Mouse (Mus musculus) c-Kit-positive CD71-positive TER-119-negative erythroid progenitor cells, embryonic 14.5 days (primary cell): ENCODE data around the gene Spast.
"Not testable (repeated sequence)": the region's sequence is repeated elsewhere in the genome, so short reads cannot be mapped to it uniquely, and the experiment has no call there.

Source experiments
- DNase-seq: peaks from one replicate; pipeline ENCODE4 v3.0.0-alpha.2; 2013; ENCODE audit warnings: low read depth

Spast gene

GRCm38 (mm10) chr17:74338937-74339804 lies at the start of gene Spast:
Spast (plus strand) TSS chr17:74338987.
- no peak for DNase-seq

DNA sequence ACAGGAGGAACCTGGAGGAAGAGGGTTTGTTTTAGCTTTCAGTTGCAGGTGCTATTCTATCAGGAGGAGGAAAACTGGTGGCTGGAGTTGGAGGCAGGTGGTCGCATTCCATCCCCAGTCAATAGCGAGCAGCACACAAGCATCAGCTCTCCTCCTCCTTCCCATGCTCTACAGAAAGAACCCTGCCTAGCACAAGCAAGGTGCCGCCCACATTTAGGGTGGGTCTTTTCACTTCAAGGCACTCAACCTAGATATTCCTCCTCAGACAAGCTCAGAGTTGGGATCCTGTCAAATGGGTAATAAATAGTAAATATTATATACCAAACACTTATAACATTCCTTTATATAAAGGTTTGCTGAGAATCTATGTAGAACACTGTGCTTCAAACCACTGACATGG lies 48.6 kb upstream of the Spast start:
- no peak for DNase-seq

GRCm38 (mm10) chr17:74290869-74291268 lies 47.9 kb upstream of the Spast start:
- no peak for DNase-seq

DNA sequence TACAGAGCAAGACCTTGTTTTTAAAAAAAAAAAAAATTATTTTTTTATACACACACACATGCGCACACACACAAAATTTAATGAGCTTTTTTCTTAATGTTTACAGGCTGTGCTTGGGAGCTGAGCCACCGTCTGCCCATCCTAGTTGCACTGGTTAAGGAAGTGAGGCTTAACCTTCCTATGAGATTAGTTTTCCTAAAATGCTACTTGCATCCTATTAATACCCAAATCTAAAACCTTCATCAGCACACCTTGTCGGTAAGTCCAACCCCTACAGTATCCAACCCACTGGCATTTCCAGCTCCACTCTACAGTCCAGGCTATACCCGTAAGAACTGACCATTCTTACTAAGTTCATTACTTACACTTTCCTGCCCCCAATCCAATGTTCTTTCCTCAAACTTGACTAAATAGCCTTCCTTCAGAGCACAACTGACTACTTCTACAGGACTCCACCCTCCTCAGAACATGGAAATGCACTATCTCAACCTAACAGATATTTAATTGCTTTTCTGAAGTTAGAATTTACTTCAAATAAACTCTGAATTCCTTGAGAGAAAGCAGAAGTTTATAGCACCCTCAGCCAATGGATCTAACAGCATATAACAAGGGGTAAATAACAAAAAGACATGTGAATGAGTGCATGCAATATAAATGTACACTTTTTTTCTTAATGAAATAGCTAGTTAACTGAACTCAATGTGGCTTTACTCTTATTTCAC lies 47.0 kb upstream of the Spast start:
- DNase-seq, result no peak

GRCm38 (mm10) chr17:74293687-74294425 lies 44.9 kb upstream of the Spast start:
- no peak for DNase-seq

GRCm38 (mm10) chr17:74294426-74295025 lies 44.3 kb upstream of the Spast start:
- DNase-seq, result no peak

DNA sequence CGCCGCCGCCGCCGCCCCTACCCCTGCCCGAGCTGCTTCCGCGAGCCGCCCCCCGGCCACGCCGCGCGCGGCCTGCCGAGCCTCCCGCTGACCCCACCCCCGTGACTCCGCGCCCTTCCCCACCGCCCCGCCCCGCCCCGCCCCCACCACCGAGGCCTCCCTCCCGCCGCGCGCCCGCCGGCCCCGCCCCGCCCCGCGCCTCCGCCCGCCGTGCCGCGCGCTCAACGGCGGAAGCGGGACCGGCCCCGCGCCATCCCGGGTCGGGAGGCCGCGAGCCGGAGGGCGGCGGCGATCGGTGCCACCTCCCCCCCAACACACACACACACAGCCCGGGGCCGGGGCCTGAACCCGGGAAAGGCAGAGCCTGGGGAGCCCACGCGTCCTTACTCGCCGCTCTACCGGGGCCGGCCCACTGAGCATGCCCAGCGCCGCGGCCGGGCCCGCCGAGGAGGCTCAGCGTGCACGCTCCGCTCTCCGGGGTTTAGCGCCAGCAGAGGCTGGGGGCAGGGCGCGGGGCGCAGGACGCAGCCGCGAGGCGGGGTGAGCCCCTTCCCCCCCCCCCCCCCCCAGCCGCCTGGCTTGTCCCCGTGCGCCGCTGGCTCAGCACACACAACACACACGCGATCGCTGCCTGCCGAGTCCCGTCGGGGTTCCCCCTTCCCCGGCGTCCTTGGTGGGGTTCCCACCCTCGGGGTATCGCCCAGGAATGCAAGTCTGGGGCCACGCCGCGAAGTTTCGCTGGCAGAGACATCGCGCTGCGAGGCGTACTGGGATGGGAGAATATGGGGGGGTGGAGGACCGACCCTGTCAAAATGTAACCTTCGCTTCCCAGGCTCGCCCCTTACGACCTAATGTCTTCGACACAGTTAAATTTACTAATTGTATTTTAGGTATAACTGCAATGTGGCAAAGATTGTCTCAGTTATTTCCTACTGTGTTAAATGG lies 43.5 kb upstream of the Spast start, which contains the start of gene Memo1:
Memo1 (minus strand) TSS at position 496 of the 945 bp plus-strand sequence.
- no peak for DNase-seq

DNA sequence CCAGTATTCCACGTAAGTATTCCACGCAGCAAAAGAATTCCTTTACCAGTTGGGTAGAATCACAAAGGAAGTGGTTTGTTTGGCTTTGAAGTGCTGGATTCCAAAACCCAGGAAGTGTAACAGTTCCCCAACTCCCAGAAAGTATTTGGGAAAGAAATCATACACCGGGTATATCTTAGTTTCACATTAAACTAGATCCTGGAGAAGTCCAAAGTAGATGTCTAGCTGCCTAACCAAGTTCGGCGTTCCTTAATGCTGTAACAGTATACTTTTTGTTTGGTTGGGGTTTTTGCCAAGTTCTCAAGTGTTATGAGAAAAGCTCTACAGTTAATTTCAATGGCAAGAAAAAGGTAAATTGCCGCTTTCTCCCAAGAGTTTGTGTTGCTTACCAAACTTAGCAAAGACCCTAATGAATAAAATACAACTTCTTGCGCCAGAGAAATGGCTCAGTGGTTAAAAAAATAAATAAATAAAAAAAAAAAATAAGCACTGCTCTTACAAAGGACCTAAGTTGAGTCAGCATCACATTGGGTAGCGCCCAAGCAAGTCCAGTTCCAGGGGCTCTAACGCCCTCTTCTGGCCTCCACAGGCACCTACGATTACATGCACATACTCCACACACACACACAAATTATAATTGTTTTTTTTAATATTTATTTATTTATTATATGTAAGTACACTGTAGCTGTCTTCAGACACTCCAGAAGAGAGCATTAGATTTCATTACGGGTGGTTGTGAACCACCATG lies 42.5 kb upstream of the Spast start:
- DNase-seq, result no peak

DNA sequence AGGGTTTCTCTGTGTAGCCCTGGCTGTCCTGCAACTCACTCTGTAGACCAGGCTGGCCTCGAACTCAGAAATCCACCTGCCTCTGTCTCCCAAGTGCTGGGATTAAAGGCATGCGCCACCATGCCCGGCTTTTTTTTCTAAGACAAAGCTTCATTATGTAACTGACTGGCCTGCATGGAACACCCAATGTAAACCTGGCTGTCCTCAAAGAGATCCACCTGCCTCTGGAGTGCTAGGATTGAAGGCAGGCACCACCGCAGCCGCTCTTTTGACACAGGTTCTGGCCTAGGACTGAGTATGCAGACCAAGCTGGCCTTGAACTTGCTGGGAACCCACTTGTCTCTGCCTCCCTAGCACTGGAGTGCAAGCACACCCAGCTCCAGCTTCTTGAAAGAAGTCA lies 41.8 kb upstream of the Spast start:
- not testable (repeated sequence) for DNase-seq

DNA sequence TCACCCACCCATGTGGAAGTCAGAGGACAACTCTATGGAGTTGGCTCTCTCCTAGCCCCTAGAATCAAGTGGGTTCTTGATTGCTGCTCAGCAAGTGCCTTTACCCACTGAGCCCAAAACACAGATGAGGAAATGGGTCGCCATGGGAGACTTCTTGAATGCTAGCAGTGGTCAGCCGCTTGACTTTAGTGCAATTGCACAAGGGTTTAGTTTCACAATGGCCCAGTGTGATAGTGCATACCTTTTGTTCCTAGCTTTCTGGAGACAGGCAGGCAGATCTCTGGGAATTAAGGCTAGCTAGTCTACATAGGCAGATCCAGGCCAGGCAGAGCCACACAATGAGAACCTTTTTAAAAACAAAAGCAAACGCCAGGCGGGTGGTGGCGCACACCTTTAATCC lies 38.7 kb upstream of the Spast start:
- no peak for DNase-seq

DNA sequence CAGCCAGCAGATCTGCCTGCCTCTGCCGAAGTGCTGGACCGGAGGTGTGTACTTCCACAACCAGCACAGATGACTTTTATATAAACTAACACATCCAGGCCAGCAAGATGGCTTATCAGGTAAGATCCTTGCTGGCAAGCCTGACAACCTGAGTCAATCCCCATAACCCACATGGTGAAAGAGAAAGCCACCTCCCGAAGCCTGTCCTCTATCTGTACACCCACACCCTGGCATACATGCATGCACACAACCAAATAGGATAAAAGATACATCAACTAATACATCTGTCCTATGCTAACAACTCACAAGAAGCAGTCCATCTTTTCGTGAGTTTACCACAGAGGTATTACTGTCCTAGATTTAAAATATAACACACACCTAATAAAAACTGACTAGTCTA lies 34.7 kb upstream of the Spast start:
- no peak for DNase-seq

- DNase-seq, result no peak
Measured at GRCm38 (mm10) chr17:74305616-74306015, 33.2 kb upstream of the Spast start.

DNA sequence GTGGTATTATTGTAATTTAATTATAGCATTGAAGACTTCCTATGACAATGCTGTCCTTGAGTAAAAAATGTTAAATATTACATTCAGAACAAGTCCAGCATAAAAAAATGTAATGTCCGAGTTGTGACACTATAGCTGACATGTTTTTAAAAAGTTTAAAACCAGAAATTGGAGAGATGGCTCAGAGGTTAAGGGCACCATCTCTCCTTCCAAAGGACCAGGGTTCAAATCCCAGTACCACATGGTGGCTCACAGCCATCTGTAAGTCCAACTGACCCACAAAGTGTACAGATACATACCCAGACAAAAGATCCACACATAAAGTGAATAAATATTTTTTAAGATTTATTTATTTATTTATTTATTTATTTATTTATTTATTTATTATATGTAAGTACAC lies 32.8 kb upstream of the Spast start:
- no peak for DNase-seq

GRCm38 (mm10) chr17:74315445-74316308 lies 23.1 kb upstream of the Spast start:
- no peak for DNase-seq

GRCm38 (mm10) chr17:74316309-74316863 lies 22.4 kb upstream of the Spast start:
- DNase-seq, result peak; percentile 75

- DNase-seq, result no peak
Measured at GRCm38 (mm10) chr17:74318721-74319120, 20.1 kb upstream of the Spast start.

DNA sequence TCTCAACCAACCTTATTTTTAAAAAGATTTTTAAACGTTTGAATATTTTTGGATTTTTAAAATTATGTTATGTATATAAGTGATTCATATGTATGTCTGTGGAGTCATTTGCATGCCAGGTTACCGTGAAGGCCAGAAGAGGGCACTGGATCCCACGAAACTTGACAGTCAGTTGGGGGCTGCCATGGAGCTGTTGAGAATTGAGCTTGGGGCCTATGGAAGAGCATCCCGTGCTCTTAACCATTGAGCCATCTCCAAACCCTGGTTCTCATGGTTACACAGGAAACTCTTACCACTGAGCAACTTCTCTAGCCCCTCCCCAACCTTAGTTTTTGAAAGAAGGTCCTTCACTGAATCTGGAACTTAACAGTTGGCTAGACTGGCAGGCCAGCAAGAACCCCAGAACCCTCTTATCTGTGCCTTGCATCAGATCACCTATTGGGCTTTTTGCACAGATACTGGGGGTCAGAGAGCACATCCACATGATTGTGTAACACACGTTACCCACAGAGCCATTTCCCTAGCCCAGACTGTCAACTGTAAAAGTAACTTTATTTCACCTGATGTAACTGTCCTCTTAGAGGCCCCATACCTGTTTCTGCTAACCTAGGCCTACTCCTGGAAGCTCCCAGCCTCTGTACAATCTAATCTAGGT lies 16.3 kb upstream of the Spast start:
- DNase-seq, result no peak

DNA sequence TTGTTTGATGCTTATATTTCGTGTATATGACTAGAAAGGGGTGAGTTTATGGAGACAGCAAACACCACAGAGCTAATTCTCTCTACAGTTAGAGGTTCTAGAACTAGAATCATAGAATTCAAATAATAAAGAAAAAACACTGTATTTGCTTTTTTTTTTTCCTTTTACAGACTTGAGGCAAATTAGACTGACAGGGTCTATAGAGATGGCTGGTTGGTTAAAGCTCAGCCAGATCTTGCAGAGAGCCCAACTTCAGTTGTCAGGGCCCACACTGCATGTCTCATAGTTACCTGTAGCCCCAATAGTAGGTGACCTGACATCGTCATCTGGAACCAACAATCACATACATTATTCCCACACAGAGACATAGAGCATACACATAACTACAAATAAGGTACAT lies 14.9 kb upstream of the Spast start, which contains the start of gene Dpy30:
Dpy30 (minus strand) TSS at position 101 of the 400 bp plus-strand sequence.
- no peak for DNase-seq
